Mouse (Mus musculus) testis, adult 2 months (tissue): Measurements from ENCODE around the gene Tgfbr3.

ENCODE experiments used
- CTCF ChIP-seq: fragments of 200-500 bp; IDR thresholded peaks from 2 replicates; pipeline ENCODE4 v1.5.1; 2012; ENCODE audit warnings: low read depth, mild to moderate bottlenecking, inconsistent platforms, low read length, moderate library complexity; ENCODE audit not compliant: control insufficient read depth, insufficient read depth, insufficient replicate concordance
- POLR2A ChIP-seq: fragments of 200-500 bp; IDR thresholded peaks from 2 replicates; pipeline ENCODE4 v1.6.1; 2012; ENCODE audit warnings: low read depth, mild to moderate bottlenecking, inconsistent platforms, low read length, moderate library complexity; ENCODE audit not compliant: control insufficient read depth

DNA sequence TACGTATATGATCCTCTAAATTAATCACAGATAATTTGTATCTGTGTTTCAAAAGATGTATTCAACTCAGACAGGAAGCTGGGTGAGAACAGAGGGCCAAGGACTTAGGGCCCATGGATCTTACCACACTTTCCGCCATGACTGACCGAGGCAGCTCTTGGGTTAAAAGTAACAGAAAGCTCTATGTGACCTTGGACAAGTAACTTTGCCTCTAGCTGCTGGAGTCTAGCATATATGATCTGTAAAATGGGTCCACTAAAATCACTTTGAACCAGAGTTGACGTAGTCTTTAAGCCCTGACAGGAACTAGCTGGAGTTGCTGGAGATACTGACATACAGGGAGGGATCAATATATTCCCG, 1.5 kb downstream of the Tgfbr3 start:
- TF ChIP-seq POLR2A, result no peak
- TF ChIP-seq CTCF, result no peak
